Mouse (Mus musculus) C2C12 (cell line): ENCODE data around the gene Icosl. TPM values are rescaled to one million over a fixed set of nuclear protein-coding genes. Genes with fewer than 3 reads are reported as not detected.

ENCODE experiments used
- H3K27me3 ChIP-seq: one replicate; pipeline ENCODE4 v1.6.1; 2011; ENCODE audit not compliant: control insufficient read depth, insufficient read depth, insufficient read length
- H3K36me3 ChIP-seq: one replicate; pipeline ENCODE4 v1.6.1; 2011; ENCODE audit not compliant: control insufficient read depth, insufficient read depth
- H3K4me3 ChIP-seq: one replicate; pipeline ENCODE4 v1.5.1; 2011; ENCODE audit warnings: mild to moderate bottlenecking, control low read depth; ENCODE audit not compliant: poor library complexity, insufficient read depth, severe bottlenecking
- H3K79me2 ChIP-seq: one replicate; pipeline ENCODE4 v1.6.1; 2011; ENCODE audit not compliant: control insufficient read depth, insufficient read depth
- H3K79me3 ChIP-seq: one replicate; pipeline ENCODE4 v1.6.1; 2011; ENCODE audit warnings: low read depth, control low read depth
- H3ac ChIP-seq: one replicate; pipeline ENCODE3; 2011; ENCODE audit warnings: low read depth; ENCODE audit not compliant: control insufficient read depth, insufficient read length
- CEBPB ChIP-seq: IDR thresholded peaks from one replicate; pipeline ENCODE4 v1.6.1; 2011; ENCODE audit warnings: low read depth, mild to moderate bottlenecking, control low read depth, moderate library complexity
- CTCF ChIP-seq: IDR thresholded peaks from one replicate; pipeline ENCODE4 v1.5.1; 2011; ENCODE audit not compliant: control insufficient read depth, insufficient read depth, insufficient read length
- FOSL1 ChIP-seq: IDR thresholded peaks from one replicate; pipeline ENCODE4 v1.8.0; 2011; ENCODE audit warnings: mild to moderate bottlenecking, low read length; ENCODE audit not compliant: poor library complexity, insufficient read depth, severe bottlenecking
- MAX ChIP-seq: IDR thresholded peaks from one replicate; pipeline ENCODE4 v1.6.1; 2011; ENCODE audit warnings: mild to moderate bottlenecking, control low read depth
- MYOD1 ChIP-seq: IDR thresholded peaks from one replicate; pipeline ENCODE4 v1.6.1; 2011; ENCODE audit warnings: low read depth; ENCODE audit not compliant: control insufficient read depth, insufficient read length
- MYOG ChIP-seq: IDR thresholded peaks from one replicate; pipeline ENCODE4 v1.6.1; 2011; ENCODE audit not compliant: control insufficient read depth, insufficient read length; ENCODE audit errors: extremely low read depth
- USF1 ChIP-seq: IDR thresholded peaks from one replicate; pipeline ENCODE4 v1.6.1; 2011; ENCODE audit warnings: low read depth, mild to moderate bottlenecking, control low read depth, moderate library complexity
- polyA plus RNA-seq: library from polyadenylated mRNA; unstranded; fragments of >200 nt; fragmentation: generic; extraction: Trizol; gene quantifications from one replicate; pipeline ENCODE4 v1.2.1, GENCODE M21; 2012; ENCODE audit warnings: missing spikeins

Icosl gene
- polyA plus RNA-seq, 1 experiment: 0.06 TPM

- Histone ChIP-seq H3K4me3 (no peak overlapping the region), H3K79me3 (no peaks in the 10 kb centered on the region), H3K79me2 (no peaks in the 10 kb centered on the region), H3ac (no peak overlapping the region), H3K27me3 (no peaks in the 10 kb centered on the region), H3K36me3 (no peaks in the 10 kb centered on the region)
- TF ChIP-seq USF1 (no peak), MYOG (no peak), MAX (no peak), FOSL1 (no peak), CEBPB (no peak), CTCF (no peak), MYOD1 (no peak)
These were observed 60.3 kb downstream of the Icosl start for GRCm38 (mm10) chr10:78129423-78129822.

- H3K79me3 ChIP-seq: no peaks in the 10 kb centered on the region
- H3K27me3 ChIP-seq: no peaks in the 10 kb centered on the region
- H3K79me2 ChIP-seq: no peaks in the 10 kb centered on the region
- TF ChIP-seq MYOG (no peak), CEBPB (no peak)
- H3K36me3 ChIP-seq: no peaks in the 10 kb centered on the region
- H3ac ChIP-seq: no peak overlapping the region
- no peak overlapping the region for H3K4me3 ChIP-seq
These were observed 60.9 kb downstream of the Icosl start for GRCm38 (mm10) chr10:78129998-78130397.

Other genes with a start within 250 kb of the Icosl start
- not detected for gene Krtap10-4, start 242.2 kb upstream of the Icosl start, polyA plus RNA-seq
- gene Krtap10-10, start 233.4 kb upstream of the Icosl start, polyA plus RNA-seq: not detected
- gene Gm36176, start 222.5 kb upstream of the Icosl start, polyA plus RNA-seq: not detected
- gene Gm10318, start 216.4 kb upstream of the Icosl start, polyA plus RNA-seq: not detected
- gene Gm3285, start 207.3 kb upstream of the Icosl start, polyA plus RNA-seq: not detected
- gene Lrrc3, start 166.8 kb upstream of the Icosl start, polyA plus RNA-seq: 0.01 TPM
- gene Trpm2, start 98.7 kb upstream of the Icosl start, polyA plus RNA-seq: 0.02 TPM
- 14.6 TPM for gene 1810043G02Rik, start 90.8 kb upstream of the Icosl start, polyA plus RNA-seq
- 45.2 TPM for gene Pfkl, start 59.2 kb upstream of the Icosl start, polyA plus RNA-seq
- not detected for gene Dnmt3l, start 27.4 kb upstream of the Icosl start, polyA plus RNA-seq
- gene Aire, start 25.7 kb upstream of the Icosl start, polyA plus RNA-seq: not detected
- gene D10Jhu81e, start 100.5 kb downstream of the Icosl start, polyA plus RNA-seq: 38.0 TPM
- 32.4 TPM for gene Pwp2, start 115.8 kb downstream of the Icosl start, polyA plus RNA-seq
- 18.2 TPM for gene Trappc10, start 175.3 kb downstream of the Icosl start, polyA plus RNA-seq